Mouse (Mus musculus): Measurements from ENCODE around the gene Atp6v0a1.
A peak's percentile ranks its signal among the peaks of the same experiment; 100 is the strongest.
"Not testable (repeated sequence)": the region's sequence is repeated elsewhere in the genome, so short reads cannot be mapped to it uniquely, and the experiment has no call there.

Atp6v0a1 gene

DNA sequence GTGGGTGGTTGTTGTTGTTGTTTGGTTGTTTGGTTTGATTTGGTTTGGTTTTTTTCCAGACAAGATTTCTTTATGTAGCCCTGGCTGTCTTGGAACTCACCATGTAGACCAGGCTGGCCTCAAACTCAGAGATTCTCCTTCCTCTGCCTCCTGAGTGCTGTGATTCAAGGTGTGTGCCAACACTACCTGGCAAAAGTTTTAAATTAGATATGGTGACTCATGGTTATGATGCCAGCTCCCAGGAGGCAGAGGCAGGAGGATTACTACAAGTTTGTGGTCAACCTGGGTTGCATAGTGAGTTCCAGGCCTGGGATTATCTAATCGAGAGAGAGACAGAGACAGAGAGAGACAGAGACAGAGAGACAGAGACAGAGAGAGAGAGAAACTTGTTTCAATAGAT, 28.8 kb upstream of the Atp6v0a1 start:
- DNase-seq (ENCODE audit: low read depth in 1 of 2, low spot score in 2 of 2): no peak

DNA sequence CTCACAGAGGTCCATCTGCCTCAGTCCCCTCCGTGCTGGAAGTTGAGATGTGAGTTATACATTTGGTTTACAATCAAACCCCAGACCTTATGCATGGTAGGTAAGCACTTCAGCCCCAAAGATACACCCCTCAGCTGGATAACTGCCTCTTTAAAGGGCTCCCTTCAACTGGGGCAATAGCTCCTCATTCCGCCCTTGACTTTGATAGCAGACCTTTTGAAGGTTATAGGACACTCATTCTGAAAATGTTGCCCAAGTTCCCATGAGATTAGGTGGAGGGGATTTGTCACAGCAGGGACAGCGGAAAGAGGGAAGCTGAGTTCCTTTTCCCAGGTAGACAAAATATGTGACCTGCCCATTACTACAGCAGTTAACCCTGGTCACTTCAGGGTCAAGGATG, 28.0 kb upstream of the Atp6v0a1 start:
- DNase-seq (ENCODE audit: low read depth in 1 of 2, low spot score in 2 of 2): no peak

DNA sequence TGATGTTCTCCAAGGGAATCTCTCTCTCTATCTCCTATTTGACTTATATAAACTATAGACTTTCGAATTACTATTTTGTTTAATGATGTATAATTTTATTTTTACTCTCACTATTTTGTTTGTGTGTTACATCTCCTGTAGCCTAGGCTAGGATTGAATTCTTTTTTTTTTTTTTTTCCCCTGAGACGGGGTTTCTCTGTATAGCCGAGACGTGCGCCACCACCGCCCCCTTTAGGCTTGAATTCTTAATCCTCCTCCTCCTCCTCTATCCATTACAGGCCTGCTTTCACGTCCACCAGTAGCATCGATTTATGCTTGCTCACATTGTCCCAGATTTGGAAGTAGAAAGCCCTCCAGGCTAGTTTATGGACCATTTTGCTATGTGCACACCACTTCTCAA, 27.2 kb upstream of the Atp6v0a1 start:
- no peak for DNase-seq (ENCODE audit: low read depth in 1 of 2, low spot score in 2 of 2)

DNA sequence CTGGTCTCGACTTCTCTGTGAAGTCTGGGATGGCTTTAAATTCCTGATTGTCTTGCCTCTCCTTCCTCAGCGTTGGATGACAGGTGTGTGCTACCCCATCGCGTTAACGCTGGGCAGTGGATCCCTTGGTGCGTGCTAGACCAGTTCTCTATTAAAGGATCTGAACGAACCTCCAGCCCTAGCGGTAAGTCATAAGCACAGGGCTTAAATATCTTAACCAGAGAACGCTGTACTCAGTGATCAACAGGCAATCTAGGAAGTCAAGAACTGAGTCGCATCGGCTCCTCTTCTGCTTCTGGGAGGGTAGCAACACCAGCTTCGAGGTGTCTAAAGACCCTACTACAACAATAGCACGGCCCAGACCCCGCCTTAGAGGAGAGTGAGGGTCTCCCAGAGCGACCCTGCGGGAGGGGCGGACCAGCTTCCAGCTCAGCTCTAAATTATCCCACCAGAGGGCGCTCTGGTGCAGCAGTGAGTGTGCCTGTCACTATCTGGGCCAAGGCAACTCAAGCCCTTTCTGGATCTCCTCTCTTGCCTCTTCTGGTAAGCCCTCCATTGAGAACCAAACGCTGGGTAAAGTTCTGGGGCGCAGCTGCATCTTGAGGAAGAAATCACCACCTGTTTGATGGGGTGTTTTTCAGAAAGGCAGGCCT, 26.0 kb upstream of the Atp6v0a1 start:
- DNase-seq (ENCODE audit: low read depth in 1 of 2, low spot score in 2 of 2): peak in 1 of 2 experiments; percentile 41

DNA sequence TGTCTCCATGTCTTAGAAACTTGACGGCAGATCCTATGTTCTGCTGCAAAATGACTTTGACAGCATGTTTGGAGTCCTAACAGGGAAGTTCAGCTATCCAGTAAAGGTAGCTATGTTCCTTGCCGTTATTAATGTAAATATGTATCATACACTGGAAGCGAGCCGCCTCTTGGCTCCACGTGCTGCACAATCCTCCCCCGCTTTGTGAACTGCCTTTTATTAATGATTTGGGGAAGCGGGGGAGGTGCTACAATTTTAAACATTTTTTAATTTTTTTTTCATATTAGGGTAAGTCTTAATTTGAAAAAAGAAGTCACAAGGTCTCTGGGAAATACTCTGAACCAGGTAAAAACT, 25.5 kb upstream of the Atp6v0a1 start:
- DNase-seq (ENCODE audit: low read depth in 1 of 2, low spot score in 2 of 2): no peak

DNA sequence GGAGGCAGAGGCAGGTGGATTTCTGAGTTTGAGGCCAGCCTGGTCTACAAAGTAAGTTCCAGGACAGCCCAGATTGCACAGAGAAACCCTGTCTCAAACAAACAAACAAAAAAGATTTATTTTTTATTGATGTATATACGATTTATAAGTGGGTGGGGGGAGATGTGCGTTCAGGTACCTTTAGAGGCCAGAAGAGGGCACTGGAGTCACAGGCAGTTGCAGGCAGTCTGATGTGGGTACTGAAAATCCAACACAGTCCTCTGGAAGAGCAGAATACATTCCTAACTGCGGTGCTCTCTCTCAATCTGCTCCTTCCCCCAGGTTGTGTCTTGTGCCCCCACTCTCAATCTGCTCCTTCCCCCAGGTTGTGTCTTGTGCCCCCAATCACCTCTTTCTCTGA, 23.6 kb upstream of the Atp6v0a1 start:
- DNase-seq (ENCODE audit: low read depth in 1 of 2, low spot score in 2 of 2): no peak

DNA sequence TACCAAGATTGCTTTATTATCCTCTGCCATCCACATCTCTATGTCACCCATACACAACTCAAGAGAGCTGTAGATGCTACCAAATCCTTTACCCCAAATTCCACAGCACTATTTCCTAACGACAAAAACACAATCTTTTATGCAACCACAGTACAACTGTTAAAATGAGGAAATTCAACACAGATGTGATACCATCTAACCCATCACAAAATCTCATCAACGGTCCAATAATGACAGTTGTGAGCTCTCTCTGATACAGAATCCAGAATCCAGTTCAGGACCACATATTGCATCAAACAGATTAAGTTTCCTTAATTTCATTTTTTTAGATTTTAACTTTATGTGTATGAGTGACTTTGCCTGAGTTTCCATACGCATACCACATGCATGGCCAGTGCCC, 20.6 kb upstream of the Atp6v0a1 start:
- DNase-seq (ENCODE audit: low read depth in 1 of 2, low spot score in 2 of 2): no peak

DNA sequence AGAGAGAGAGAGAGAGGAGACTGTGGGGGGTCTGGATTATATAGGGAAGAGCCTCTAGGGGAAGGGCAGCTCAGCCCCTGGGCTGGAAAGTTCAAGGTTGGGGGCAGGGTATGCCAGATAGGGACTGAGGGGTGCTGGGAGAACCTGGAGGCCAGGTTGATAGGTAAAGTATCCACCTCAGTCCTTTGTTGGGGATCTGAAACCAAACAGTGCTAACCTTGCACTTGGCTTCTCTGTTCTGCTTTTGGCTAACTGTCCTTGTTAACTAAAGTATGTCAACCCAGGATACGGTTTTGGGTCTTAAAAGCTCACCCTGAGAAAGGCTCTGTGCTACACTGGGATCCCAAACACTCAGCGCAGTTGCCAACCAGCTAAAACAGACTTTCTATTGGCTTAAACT, 19.6 kb upstream of the Atp6v0a1 start:
- no peak for DNase-seq (ENCODE audit: low read depth in 1 of 2, low spot score in 2 of 2)

DNA sequence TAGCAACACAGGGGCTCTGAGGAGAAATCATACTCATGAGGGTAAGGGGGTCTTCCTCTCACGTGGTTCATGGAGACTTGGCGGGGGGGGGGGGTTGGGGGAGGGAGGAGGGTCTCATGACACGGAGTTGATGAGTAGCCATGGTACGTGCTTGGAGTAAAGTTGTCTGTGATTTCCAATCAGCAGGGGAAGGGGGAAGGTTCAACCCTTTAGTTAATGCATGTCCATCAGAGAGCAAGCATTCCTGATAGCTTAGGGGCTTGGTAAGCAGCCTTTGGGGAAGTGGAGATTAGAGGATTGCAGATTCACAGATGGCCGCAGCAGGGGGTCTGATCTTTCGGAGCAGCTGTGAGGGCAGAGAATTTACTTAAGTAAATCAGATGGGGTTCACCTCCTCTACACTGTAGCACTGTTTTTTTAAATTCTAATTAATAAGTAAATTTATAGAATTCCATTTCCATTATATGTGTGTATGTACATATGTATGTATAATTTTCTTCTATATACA, 18.2 kb upstream of the Atp6v0a1 start:
- DNase-seq (ENCODE audit: low read depth in 1 of 2, low spot score in 2 of 2): no peak

DNA sequence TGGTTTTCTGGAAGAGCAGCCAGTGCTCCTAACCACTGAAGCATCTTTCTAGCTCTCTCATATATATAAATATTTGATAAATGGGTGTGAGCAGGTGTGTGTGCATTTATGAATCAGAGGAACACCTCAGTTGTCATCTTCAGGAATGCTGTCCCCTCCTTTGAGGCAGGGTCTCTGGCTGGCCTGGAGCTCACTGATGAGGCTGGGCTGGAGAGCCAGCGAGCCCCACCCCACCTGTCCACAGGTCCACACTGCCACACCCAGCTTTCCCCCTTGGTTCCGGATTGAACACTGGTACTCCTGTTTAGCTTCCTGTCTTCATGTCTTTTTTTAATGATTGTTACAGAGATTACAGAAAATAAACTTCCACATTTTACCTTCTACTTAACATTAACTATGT, 15.8 kb upstream of the Atp6v0a1 start:
- DNase-seq (ENCODE audit: low read depth in 1 of 2, low spot score in 2 of 2): no peak

DNA sequence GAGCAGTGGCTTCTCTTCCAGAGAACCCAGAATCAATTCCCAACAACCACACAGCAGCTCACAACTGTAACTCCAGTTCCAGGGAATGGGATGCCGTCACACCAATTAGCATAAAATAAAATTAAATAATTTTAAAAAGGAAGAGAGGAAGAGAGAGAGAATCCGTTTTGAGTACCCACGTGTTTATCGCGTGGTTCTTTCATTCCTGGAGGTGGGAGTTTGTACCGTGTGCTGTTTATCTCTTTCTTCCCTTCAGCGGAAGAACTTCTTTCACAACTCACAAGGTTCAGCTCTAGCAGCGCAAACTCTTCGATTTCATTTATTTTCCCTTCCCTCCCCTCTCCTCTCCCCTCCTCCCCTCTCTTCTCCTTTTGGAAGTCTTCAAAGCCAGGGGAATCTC, 15.0 kb upstream of the Atp6v0a1 start:
- DNase-seq (ENCODE audit: low read depth in 1 of 2, low spot score in 2 of 2): no peak

DNA sequence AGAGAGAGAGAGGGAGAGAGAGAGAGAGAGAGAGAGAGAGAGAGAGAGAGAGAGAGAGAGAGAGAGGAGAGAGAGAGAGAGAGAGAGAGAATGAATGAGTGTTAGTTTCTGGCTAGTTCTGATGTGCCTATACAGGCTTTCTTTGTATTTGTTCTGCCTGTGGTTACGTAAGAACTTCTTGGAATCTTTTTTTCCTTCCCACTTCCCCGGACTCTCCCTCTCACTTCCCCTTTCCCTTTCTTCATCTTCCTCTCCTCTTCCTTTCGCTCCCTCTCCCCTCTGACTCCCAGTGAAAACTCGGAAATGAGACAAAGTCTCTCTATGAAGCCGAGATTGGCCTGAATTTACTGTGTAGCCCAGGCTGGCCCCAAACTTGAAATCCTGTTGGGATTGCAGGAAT, 14.6 kb upstream of the Atp6v0a1 start:
- DNase-seq (ENCODE audit: low read depth in 1 of 2, low spot score in 2 of 2): no peak

DNA sequence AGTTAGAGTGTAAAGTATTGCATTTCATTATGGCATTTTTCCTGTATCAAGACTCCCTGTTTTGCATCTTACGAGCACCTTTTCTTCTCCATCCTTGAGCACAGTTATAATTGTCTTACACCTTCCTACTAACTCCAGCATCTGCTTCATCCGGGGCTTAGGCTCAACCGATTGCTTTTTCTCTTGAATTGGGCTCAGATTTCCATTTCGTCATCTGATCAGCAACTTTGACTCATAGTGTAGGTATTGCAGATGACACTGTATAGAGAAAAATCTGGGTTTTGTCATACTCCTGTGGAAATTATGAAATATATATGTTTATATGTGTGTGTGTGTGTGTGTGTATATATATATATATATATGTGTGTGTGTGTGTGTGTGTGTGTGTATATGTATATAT, 12.8 kb upstream of the Atp6v0a1 start:
- DNase-seq (ENCODE audit: low read depth in 1 of 2, low spot score in 2 of 2): no peak

DNA sequence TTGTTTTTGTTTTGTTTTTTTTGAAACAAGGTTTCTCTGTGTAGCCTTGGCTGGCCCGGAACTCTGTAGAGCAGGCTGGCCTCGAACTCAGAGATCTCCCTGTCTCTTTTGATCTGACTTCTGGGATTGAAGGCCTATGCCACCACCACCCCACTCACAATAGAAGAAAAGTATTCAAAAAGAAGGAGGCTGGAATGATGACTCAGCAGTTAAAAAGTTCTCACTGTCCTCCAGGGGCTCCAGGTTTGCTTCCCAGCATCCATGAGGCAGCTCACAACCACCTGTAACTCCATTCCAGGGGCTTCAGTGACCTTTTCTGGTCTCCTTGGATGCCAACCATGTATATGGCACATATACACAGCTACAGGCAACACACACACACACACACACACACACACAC, 10.4 kb upstream of the Atp6v0a1 start:
- no peak for DNase-seq (ENCODE audit: low read depth in 1 of 2, low spot score in 2 of 2)

DNA sequence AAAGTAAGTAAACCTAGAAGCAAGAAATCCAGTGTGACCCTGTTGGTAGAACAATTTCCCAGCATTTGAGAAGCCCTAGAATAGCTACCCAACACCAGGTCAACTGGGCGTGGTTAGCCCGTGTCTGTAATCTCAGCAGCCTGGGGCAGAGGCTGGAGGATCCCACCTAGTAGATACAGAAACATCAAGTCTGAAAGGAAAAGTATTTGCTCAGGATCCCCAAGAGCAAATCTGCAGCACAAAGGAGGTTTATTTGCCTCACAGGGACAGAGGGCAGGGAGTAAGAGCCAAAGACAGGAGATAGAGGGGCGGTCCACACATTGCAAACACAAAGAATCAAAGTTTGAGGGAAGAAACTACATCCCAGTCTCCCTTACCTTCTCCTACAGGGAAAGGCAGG, 10.0 kb upstream of the Atp6v0a1 start:
- DNase-seq (ENCODE audit: low read depth in 1 of 2, low spot score in 2 of 2): no peak

DNA sequence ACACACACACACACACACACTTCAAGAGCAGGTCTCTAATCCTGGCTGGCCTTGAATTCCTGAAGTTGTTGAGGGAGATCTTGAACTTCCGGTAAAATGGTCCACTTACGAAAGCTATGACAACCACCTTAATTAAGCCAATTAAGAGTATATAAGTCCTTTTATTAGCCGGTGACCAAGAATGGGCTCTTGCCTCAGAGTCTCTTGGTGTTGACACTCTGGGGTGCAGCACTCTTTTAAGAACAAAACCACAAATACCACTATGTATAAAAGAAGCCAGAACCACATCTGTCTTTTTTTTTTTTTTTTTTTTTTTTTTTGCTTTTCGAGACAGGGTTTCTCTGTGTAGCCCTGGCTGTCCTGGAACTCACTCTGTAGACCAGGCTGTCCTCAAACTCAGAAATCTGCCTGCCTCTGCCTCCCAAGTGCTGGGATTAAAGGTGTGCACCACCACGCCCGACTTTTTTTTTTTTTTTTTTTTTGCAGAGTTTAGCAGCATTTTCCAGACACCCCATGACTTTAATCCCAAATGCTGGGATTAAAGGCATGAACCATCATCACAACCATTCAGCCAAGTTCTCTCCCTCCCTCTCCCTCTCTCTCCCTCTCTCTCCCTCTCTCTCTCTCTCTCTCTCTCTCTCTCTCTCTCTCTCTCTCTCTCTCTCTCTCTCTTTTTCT, 7.2 kb upstream of the Atp6v0a1 start:
- not testable (repeated sequence) for DNase-seq (ENCODE audit: low read depth in 1 of 2, low spot score in 2 of 2)

DNA sequence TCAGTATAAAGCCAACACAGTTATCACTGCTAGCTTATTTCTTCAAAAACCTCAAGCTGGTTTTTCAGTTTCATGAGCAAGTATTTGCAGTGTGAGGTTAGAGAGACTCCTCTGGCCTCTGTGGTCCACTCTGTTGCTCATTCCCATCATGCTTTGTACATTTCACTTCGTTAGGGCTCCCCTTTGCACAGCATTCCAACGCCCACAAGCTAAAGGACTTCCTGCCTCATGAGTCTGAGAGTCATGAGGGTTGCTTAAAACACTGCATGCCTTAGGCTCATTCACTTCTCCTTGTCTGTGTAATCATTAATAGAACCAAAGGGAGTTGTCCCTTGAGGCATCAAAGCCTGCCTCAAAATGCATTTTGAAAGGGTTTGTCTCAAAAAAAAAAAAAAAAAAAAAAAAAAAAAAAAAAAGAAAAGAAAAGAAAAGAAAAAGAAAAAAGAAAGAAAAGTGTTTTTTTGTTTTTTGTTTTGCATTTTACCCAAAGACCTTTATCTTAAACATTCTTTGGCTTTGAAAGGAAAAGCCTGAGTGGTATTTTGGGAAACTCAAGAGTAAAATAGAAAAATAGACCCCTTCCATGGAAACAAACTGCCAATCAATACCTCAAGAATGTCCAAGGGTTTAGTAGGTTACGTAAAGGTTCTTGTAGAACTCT, 6.1 kb upstream of the Atp6v0a1 start:
- no peak for DNase-seq (ENCODE audit: low read depth in 1 of 2, low spot score in 2 of 2)

DNA sequence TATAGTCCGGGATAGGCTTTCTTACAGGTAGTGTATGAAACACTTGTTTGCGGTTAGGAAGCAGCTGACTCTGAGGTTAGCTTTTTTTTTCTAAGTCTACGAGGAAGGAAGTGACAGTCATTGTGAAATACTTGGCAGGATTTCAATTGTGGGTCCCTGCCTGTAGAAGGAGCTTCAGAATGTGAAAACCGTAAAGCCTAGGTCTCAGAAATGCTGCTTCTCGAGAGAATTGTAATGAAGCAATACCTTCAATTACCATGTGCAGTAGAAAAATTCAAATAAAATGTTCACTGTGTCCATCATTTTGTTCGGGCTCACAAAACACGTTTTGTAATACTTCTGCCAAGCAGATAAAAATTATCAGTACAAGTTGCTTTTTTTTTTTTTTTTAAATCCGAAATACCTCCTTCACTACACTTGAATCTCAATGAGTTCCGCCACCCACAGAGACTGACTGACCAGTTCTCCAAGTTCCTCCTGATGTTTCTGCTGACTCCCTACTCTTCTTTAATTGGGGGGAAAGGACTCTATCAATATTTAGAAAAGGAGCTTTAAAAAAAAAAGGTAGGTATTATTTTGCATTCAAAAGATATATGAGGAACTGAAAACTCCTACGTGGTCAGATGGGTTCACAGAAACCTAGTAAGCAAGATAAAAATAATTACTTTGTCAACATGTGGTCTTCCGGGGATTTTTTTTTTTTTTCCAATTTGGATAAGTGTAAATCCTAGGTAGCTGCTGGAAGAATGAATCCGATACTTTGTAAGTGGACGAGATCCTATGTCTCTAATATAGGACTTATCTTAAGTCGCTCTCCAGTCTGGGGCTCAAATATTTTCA, 826 bp upstream of the Atp6v0a1 start:
- peak; percentile 32 to 71 for DNase-seq (ENCODE audit: low read depth in 1 of 2, low spot score in 2 of 2)

DNA sequence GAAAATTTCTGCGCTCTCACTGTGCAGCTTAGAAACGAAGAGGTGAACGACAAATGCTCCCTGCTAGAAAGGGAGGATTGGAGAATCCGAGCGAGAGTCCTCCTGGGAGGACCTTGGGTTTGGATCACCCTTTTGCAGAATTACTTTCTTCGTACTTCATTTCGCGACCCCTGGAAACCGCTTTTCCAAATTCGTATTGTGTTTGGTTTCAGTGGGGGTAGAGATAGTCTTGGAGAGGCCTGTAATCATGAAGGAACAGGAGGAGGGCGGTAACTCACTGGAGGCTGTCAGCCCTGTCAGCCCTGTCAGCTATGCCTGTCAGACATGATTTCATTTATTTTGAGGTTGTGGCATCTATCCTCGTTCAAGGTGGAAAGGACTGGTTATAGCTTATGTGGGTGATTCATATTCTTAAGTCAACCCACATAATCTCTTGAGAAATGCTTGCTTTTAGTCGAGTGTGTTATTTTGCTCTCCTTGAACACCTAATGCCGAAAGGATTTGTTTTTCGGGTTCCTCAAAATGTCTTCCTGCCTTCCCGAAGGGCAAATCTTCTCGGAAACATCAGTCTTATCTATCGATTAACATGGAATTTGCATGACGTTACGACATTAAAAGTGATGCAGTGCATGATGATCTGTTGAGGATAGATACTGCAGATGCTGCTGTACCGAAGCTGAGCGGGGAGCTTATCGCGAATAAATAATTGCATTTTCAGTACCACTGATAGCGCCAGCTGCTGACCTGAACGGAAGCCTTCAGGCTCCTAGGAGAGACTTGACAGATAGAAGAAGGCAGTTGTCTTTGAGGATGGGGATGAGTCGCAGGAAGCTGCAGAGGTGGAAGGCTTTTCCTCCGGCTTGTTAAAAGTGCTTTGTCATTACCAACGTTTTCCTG, 884 bp downstream of the Atp6v0a1 start:
- no peak for DNase-seq (ENCODE audit: low read depth in 1 of 2, low spot score in 2 of 2)

DNA sequence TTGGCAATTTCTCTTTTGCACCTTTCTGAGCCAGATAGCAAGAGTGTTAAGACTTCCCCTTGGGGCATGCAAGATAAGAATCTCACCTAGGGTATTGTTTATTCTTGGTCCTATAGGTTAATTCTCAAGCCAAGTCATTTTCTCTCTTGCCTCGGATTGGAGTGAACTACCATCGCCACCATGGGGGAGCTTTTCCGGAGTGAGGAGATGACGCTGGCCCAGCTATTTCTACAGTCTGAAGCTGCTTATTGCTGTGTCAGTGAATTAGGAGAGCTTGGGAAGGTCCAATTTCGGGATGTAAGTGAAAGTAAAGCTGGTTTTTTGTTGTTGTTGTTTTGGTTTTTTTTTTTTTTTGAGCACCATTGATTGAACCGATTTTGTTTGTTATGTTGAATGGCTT, 2.4 kb downstream of the Atp6v0a1 start:
- no peak for DNase-seq (ENCODE audit: low read depth in 1 of 2, low spot score in 2 of 2)

DNA sequence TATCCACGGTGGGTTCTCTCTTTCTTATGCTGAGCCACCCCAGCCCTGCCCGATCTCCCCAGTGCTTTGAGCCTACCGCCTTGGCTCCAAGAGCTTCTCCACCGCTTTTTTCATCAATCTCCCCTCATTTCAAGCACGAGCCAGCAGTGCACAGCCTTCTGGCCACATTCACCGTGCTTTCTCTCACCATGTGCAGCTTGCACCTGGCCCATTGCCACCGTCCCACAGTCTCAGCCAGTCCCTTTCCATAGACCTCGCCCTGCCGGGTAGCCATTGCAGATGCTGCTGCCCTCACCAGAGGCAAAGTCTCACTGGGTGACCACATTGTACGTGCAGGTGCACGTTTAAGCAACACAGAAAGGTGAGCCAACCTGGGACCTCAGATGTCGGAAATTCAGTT, 14.1 kb downstream of the Atp6v0a1 start:
- no peak for DNase-seq (ENCODE audit: low read depth in 1 of 2, low spot score in 2 of 2)

Measured in monocyte, adult 2 months (primary cell).